Mouse (Mus musculus) lung, postnatal 0 days (tissue): ENCODE measurements around the gene Fastkd3. TPM values are rescaled to one million over a fixed set of nuclear protein-coding genes. Genes with fewer than 3 reads are reported as not detected.

Experiments
- ATAC-seq: fragments of 200-750 bp; cut with Nextera tagmentation; 2 replicates; pipeline ENCODE4 v1.8.0; 2017; ENCODE audit warnings: moderate library complexity
- DNase-seq: peaks from one replicate; pipeline ENCODE4 v3.0.0-alpha.2; 2016; ENCODE audit warnings: low spot score
- H3K27ac ChIP-seq: fragments of 300-500 bp; sonication (generic); 2 replicates; pipeline ENCODE4 v1.5.1; 2014; ENCODE audit warnings: antibody characterized with exemption, mild to moderate bottlenecking, low read length, mixed read lengths
- H3K27me3 ChIP-seq: fragments of 300-500 bp; sonication (generic); replicated peaks from 2 replicates; pipeline ENCODE4 v1.6.1; 2014; ENCODE audit warnings: low read length, mixed read lengths; ENCODE audit not compliant: insufficient read depth
- H3K36me3 ChIP-seq: fragments of 300-500 bp; sonication (generic); 2 replicates; pipeline ENCODE4 v1.6.1; 2014; ENCODE audit warnings: low read length, mixed read lengths; ENCODE audit not compliant: insufficient read depth
- H3K4me1 ChIP-seq: fragments of 300-500 bp; sonication (generic); 2 replicates; pipeline ENCODE4 v1.6.1; 2014; ENCODE audit warnings: antibody characterized with exemption, low read depth, low read length, mixed read lengths; ENCODE audit not compliant: insufficient read depth
- H3K4me2 ChIP-seq: fragments of 300-500 bp; sonication (generic); replicated peaks from 2 replicates; pipeline ENCODE4 v1.6.1; 2014; ENCODE audit warnings: low read depth, mild to moderate bottlenecking, low read length, moderate library complexity, mixed read lengths
- H3K4me3 ChIP-seq: fragments of 300-500 bp; sonication (generic); 2 replicates; pipeline ENCODE4 v1.5.1; 2014; ENCODE audit warnings: low read depth, low read length
- H3K9ac ChIP-seq: fragments of 300-500 bp; sonication (generic); replicated peaks from 2 replicates; pipeline ENCODE4 v1.6.1; 2014; ENCODE audit warnings: low read depth, mild to moderate bottlenecking
- H3K9me3 ChIP-seq: fragments of 300-500 bp; sonication (generic); 2 replicates; pipeline ENCODE4 v1.6.1; 2016; ENCODE audit warnings: low read length, mixed read lengths
- CTCF ChIP-seq: IDR thresholded peaks from 2 replicates; pipeline ENCODE4 v1.5.1; 2016; ENCODE audit warnings: antibody characterized with exemption, mild to moderate bottlenecking
- EP300 ChIP-seq: IDR thresholded peaks from 2 replicates; pipeline ENCODE4 v1.6.1; 2016; ENCODE audit warnings: antibody characterized with exemption, mild to moderate bottlenecking, control low read depth
- WGBS: fragments of 180-500 bp; shearing (Covaris S2); extraction: QIAGEN DNeasy Blood & Tissue Kit; methylation state at CpG from one replicate; pipeline ENCODE4 v1.1.7; 2014; 5-methylcytosine and 5-hydroxymethylcytosine counted together
- polyA plus RNA-seq: library from polyadenylated mRNA; unstranded; fragments of >200 nt; fragmentation: Nextera tagmentation; extraction: Ambion mirVana; gene quantifications from 2 replicates; pipeline ENCODE4 v1.2.1, GENCODE M21; 2015

Gene Fastkd3
- polyA plus RNA-seq, 1 experiment from 2014 or later: 14.1 TPM

DNA sequence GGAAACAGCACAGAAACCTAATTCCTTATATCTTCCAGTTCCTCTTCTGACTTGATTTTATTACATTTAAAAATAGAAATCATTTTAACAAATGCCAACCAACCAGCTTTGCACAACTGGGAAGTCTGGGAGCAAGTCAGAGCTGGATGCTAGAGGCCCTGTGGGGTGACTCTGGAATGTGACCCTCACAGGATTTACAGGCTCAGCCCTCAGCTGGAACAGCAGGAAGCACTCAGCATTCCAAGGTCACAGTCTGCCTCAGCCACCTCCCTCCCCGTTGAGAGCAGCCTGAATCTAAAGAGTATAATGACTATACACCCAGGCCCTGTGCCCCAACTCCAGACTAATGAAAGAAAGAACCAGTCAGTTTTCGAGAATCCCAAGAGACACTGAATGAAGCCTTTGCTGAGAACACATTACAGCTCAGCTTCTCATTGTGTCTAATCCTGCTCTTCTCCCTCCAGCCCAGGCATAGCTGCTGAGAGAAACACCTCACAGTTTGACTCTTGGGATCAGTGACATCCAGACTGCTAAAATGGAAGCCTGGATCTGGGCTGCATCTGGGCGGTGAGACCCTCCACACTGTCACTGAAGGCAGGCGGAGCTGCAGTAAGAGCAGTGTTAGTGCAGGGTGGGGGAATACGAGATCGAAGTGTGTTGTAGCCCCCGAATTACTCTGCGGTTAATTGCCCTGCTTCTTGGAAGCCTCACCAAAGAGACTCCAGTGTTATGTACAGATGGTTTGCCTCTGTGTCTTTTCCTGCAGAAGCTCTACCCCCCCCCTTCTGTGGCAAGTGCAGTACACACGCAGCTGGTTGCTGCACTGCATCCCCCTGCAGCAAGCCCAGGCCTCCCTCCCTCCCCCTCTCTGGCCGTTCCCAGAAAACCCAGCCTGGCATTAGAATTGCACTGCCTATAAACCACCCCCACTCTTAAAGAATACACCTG is 8.8 kb upstream of the Fastkd3 start:
- Histone ChIP-seq H3K36me3 (no peaks in the 10 kb centered on the region; the same call in 1 of the 2 replicates), H3K9ac (0 out of 2 replicates have a peak overlapping the region, but pooled peaks have one; percentile 5), H3K27me3 (no peaks in the 10 kb centered on the region), H3K27ac (peak overlapping the region; percentile 79), H3K4me1 (peaks cover 4% of the 10 kb centered on the region; the same call in 1 of the 2 replicates), H3K9me3 (no peaks in the 10 kb centered on the region), H3K4me2 (no peak overlapping the region), H3K4me3 (no peak overlapping the region)
- no peak; the same call in 1 of the 2 replicates for TF ChIP-seq EP300
- no peak for TF ChIP-seq CTCF
- peak; percentile 85 for ATAC-seq
- DNase-seq: peak; percentile 90
- 58% methylated on average over 10 of the region's 10 CpGs for WGBS

DNA sequence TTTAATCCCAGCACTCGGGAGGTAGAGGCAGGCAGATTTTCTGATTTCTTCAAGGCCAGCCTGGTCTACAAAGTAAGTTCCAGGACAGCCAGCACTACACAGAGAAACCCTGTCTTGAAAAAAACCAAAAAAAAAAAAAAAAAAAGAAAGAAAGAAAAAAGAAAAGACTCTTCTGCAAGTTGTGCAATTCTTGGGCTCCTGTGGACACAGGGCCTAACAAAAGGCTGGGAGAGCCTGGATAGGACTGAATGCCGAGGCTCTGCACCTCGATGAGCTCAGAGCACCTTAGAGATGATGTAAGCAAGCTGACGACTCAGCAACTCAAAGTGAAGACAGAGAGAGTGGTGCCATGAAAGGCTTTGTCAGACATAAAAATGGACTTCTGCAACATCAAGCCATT is 7.6 kb upstream of the Fastkd3 start:
- H3K4me3 ChIP-seq: no peak overlapping the region
- WGBS: 70% methylated on average over 4 of the region's 4 CpGs
- no peaks in the 10 kb centered on the region for H3K27me3 ChIP-seq
- H3K9ac ChIP-seq: no peak overlapping the region
- H3K4me1 ChIP-seq: peaks cover 4% of the 10 kb centered on the region; the same call in 1 of the 2 replicates
- no peaks in the 10 kb centered on the region; the same call in 1 of the 2 replicates for H3K36me3 ChIP-seq
- DNase-seq (no peak), ATAC-seq (no peak)
- H3K27ac ChIP-seq: no peak overlapping the region
- H3K4me2 ChIP-seq: no peak overlapping the region
- TF ChIP-seq CTCF: no peak
- TF ChIP-seq EP300: no peak
- H3K9me3 ChIP-seq: no peaks in the 10 kb centered on the region

DNA sequence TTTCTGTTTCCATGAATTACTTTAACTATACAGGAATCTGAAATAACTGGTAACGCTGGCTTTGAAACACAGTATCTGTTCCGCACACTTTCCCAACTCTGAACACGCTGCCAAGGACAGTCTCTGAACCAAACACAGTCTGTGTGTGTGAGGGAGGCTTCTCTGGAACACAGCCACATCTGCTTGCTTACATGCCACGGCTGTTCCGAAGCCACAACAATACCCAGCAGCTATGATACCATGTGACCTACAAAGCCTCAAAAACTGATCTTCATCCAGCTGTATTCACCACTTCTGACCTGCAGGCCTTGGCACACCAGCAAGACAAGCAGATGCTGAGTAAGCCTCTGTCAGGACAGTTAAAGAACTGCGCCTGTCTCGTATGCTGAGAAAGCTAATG is 4.1 kb upstream of the Fastkd3 start:
- Histone ChIP-seq H3K4me3 (no peak overlapping the region), H3K27me3 (no peaks in the 10 kb centered on the region), H3K36me3 (no peaks in the 10 kb centered on the region; the same call in 1 of the 2 replicates), H3K4me1 (peaks cover 4% of the 10 kb centered on the region; the same call in 1 of the 2 replicates), H3K4me2 (no peak overlapping the region), H3K9me3 (no peaks in the 10 kb centered on the region), H3K9ac (no peak overlapping the region), H3K27ac (peak overlapping the region; percentile 58)
- TF ChIP-seq CTCF (no peak), EP300 (peak; percentile 40; the same call in 1 of the 2 replicates)
- ATAC-seq: peak; percentile 70
- DNase-seq: peak; percentile 95
- WGBS: 61% methylated on average over 7 of the region's 7 CpGs

GRCm38 (mm10) chr13:68581086-68581740 is 821 bp upstream of the Fastkd3 start:
- Histone ChIP-seq H3K4me1 (no peaks in the 10 kb centered on the region; the same call in 1 of the 2 replicates), H3K36me3 (no peaks in the 10 kb centered on the region; the same call in 1 of the 2 replicates), H3K9ac (peak overlapping the region; percentile 70), H3K4me3 (peak overlapping the region; percentile 88), H3K27me3 (no peaks in the 10 kb centered on the region), H3K9me3 (no peaks in the 10 kb centered on the region), H3K27ac (peak overlapping the region; percentile 73), H3K4me2 (peak overlapping the region; percentile 90)
- 19% methylated on average over 14 of the region's 14 CpGs for WGBS
- no peak for DNase-seq
- no peak for ATAC-seq
- TF ChIP-seq CTCF (peak; percentile 41; the same call in 1 of the 2 replicates), EP300 (no peak)

DNA sequence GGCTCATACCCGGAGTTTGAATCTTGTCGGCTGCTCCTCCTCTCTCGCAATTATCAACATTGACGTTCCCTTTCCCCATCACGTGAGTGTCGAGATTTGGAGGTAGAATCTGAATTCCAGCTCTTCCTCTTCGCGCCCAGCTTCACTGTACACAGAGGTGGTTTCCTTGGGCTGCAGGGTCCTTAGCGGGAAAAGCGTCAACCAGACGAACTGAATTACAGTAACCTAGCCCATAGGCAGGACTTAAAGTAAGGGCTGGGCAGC is 415 bp downstream of the Fastkd3 start:
- H3K4me1 ChIP-seq: no peaks in the 10 kb centered on the region; the same call in 1 of the 2 replicates
- 0 out of 2 replicates have a peak, but pooled peaks cover 9% of the 10 kb centered on the region for H3K36me3 ChIP-seq
- ATAC-seq (no peak), DNase-seq (peak; percentile 41)
- WGBS: 1% methylated on average over 11 of the region's 11 CpGs
- H3K4me2 ChIP-seq: peak overlapping the region; percentile 90
- H3K9me3 ChIP-seq: no peaks in the 10 kb centered on the region
- TF ChIP-seq EP300 (no peak), CTCF (no peak)
- H3K27me3 ChIP-seq: no peaks in the 10 kb centered on the region
- H3K27ac ChIP-seq: peak overlapping the region; percentile 85
- H3K4me3 ChIP-seq: peak overlapping the region; percentile 88
- H3K9ac ChIP-seq: peak overlapping the region; percentile 70

- DNase-seq (no peak), ATAC-seq (no peak)
- no peaks in the 10 kb centered on the region for H3K27me3 ChIP-seq
- H3K4me3 ChIP-seq: no peak overlapping the region
- H3K36me3 ChIP-seq: peaks cover 23% of the 10 kb centered on the region
- no peak overlapping the region for H3K9ac ChIP-seq
- H3K27ac ChIP-seq: no peak overlapping the region
- no peak overlapping the region for H3K4me2 ChIP-seq
- 90% methylated on average over 11 of the region's 11 CpGs for WGBS
- TF ChIP-seq EP300 (no peak), CTCF (no peak)
- no peaks in the 10 kb centered on the region; the same call in 1 of the 2 replicates for H3K4me1 ChIP-seq
- no peaks in the 10 kb centered on the region for H3K9me3 ChIP-seq
Measured at GRCm38 (mm10) chr13:68583961-68584360, 1.9 kb downstream of the Fastkd3 start.
